Mouse (Mus musculus) midbrain, embryonic 11.5 days (tissue): ENCODE measurements around the gene Mak. TPM values are rescaled to one million over a fixed set of nuclear protein-coding genes. Genes with fewer than 3 reads are reported as not detected.
"Not testable (repeated sequence)": the region's sequence is repeated elsewhere in the genome, so short reads cannot be mapped to it uniquely, and the experiment has no call there.

Source experiments
- ATAC-seq: fragments of 200-750 bp; cut with Nextera tagmentation; 2 replicates; pipeline ENCODE4 v1.8.0; 2017; ENCODE audit warnings: moderate TSS enrichment, moderate library complexity; ENCODE audit not compliant: low FRiP score
- DNase-seq: peaks from one replicate; pipeline ENCODE4 v3.0.0; 2015; ENCODE audit warnings: low spot score; ENCODE audit errors: missing footprints
- H3K27ac ChIP-seq: fragments of 300-500 bp; sonication (generic); 2 replicates; pipeline ENCODE4 v1.5.1; 2014; ENCODE audit warnings: low read depth, low read length
- H3K27me3 ChIP-seq: fragments of 300-500 bp; sonication (generic); 2 replicates; pipeline ENCODE4 v1.6.1; 2014; ENCODE audit warnings: mild to moderate bottlenecking, low read length, moderate library complexity, mixed read lengths; ENCODE audit not compliant: control insufficient read depth, insufficient read depth
- H3K36me3 ChIP-seq: fragments of 300-500 bp; sonication (generic); 2 replicates; pipeline ENCODE4 v1.6.1; 2014; ENCODE audit warnings: mild to moderate bottlenecking, low read length, moderate library complexity, mixed read lengths; ENCODE audit not compliant: control insufficient read depth, insufficient read depth
- H3K4me1 ChIP-seq: fragments of 300-500 bp; sonication (generic); 2 replicates; pipeline ENCODE4 v1.6.1; 2014; ENCODE audit warnings: low read length; ENCODE audit not compliant: control insufficient read depth, insufficient read depth
- H3K4me2 ChIP-seq: fragments of 300-500 bp; sonication (generic); 2 replicates; pipeline ENCODE4 v1.6.1; 2014; ENCODE audit warnings: mild to moderate bottlenecking, moderate library complexity
- H3K4me3 ChIP-seq: fragments of 300-500 bp; sonication (generic); 2 replicates; pipeline ENCODE4 v1.5.1; 2014; ENCODE audit warnings: low read depth, low read length
- H3K9ac ChIP-seq: fragments of 300-500 bp; sonication (generic); 2 replicates; pipeline ENCODE4 v1.6.1; 2014; ENCODE audit warnings: low read length
- H3K9me3 ChIP-seq: fragments of 300-500 bp; sonication (generic); 2 replicates; pipeline ENCODE4 v1.6.1; 2016; ENCODE audit warnings: low read length; ENCODE audit not compliant: control insufficient read depth
- WGBS: fragments of 180-500 bp; shearing (Covaris S2); extraction: QIAGEN DNeasy Blood & Tissue Kit; methylation state at CpG from one replicate; pipeline ENCODE4 v1.1.7; 2014; 5-methylcytosine and 5-hydroxymethylcytosine counted together
- polyA plus RNA-seq: library from polyadenylated mRNA; unstranded; fragments of >200 nt; fragmentation: Nextera tagmentation; extraction: Ambion mirVana; gene quantifications from 2 replicates; pipeline ENCODE4 v1.2.1, GENCODE M21; 2014

The Mak gene
- polyA plus RNA-seq, 1 experiment from 2014 or later, result 0.61 TPM

DNA sequence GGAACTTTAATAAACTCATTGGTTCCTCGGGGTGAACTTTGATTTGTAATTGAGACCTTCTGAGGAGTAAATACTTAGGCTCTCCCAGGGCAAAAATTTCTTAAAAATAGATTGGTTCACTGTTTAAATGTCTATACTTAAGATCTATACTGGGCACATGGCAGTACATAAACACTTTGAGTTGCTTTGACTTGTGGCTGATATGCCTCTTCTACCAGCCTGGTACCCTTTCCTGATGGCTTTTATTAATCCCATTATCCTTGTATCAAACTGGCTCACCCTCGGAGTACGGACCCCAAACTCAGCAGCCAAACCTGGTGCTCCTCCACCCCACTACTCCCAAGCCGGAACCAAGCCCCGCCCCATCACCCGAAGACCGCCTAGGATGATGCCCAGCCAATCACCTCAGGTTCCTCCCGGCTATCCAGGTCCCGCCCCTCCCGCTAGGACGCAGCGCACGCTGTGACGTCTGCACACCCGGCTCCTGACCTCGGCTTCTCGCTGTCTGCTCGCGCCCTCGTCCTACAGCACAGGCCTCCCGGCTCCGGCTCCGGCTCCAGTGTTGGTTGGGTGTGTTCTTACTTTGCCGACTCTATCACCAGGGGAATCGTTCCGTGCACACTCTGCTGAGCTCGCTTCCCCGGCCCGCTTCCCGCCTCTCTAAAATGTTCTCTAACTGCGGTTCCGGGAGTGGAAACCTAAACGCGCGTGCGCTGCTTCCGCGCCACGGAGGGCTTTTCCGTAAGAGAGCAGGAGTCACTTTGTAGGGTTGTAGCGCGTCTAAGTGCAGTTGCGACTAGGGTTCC, 63.5 kb downstream of the Mak start, which contains the start of gene Tmem14c:
TSS of gene Tmem14c (plus strand) at position 464 of the 806 bp plus-strand sequence.
- DNase-seq, result peak; percentile 98
- Histone ChIP-seq H3K27me3 (no peaks in the 10 kb centered on the region), H3K27ac (peak within 1 kb of the TSS; percentile 46), H3K4me2 (peak within 1 kb of the TSS; percentile 76), H3K9ac (peak within 1 kb of the TSS; percentile 84), H3K4me3 (peak within 1 kb of the TSS; percentile 61), H3K36me3 (peaks cover 17% of the 10 kb centered on the region), H3K9me3 (no peaks in the 10 kb centered on the region), H3K4me1 (peaks cover 10% of the 10 kb centered on the region)
- ATAC-seq, result peak; percentile 99
- under 1% methylated on average over 43 of the region's 43 CpGs for WGBS

DNA sequence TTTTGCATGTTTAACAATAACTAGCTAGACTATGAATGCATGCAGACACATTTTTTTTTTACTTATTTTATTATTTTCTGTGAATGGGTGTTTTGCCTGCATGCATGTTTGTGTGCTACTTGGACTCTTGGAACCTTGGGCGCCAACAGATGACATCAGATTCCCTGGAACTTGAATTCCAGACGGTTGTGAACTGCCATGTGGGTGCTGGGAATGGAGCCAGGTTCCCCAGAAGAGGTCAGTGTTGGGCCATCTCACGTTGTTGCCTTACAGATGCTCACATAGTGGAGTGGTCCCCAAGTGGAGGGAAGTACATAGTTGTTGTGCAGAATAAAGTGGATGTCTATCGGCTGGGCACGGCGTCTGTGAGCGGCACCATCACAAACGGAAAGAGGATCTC, 70.6 kb downstream of the Mak start:
- WGBS, result 87% methylated on average over 8 of the region's 8 CpGs
- Histone ChIP-seq H3K36me3 (peaks cover 12% of the 10 kb centered on the region; the same call in 1 of the 2 replicates), H3K9ac (no peak overlapping the region), H3K9me3 (no peaks in the 10 kb centered on the region), H3K4me1 (no peaks in the 10 kb centered on the region), H3K4me3 (no peak overlapping the region), H3K27ac (no peak overlapping the region), H3K27me3 (no peaks in the 10 kb centered on the region), H3K4me2 (no peak overlapping the region)
- ATAC-seq (no peak), DNase-seq (no peak)

- DNase-seq, result no peak
- peaks cover 12% of the 10 kb centered on the region; the same call in 1 of the 2 replicates for H3K36me3 ChIP-seq
- H3K9me3 ChIP-seq, result no peaks in the 10 kb centered on the region
- no peak for ATAC-seq
- no peak overlapping the region for H3K9ac ChIP-seq
- WGBS, result 95% methylated on average over 10 of the region's 10 CpGs
- H3K4me3 ChIP-seq, result no peak overlapping the region
- H3K4me1 ChIP-seq, result no peaks in the 10 kb centered on the region
- H3K27me3 ChIP-seq, result no peaks in the 10 kb centered on the region
- no peak overlapping the region for H3K27ac ChIP-seq
- H3K4me2 ChIP-seq, result no peak overlapping the region
Observed at GRCm38 (mm10) chr13:41008271-41008670, 71.2 kb downstream of the Mak start.

DNA sequence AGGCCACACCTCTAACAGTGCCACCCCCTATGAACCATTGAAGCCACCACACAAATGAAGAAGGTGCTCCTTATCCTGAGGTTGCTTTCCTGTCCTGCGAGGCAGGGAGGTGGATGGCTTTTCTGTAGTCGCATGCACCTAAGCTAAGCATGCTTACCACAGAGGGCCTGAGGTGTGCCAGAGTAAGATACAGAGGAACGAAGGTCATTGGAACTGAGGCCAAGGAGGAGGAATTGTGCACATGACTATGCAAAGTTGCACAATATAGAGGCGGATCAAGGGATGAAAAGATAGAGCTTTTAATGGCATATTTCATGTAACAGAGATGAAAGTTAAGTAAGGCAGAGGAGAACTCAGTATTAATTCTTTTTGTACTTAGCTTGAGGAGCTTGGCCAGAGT, 73.3 kb downstream of the Mak start:
- no peak for ATAC-seq
- no peaks in the 10 kb centered on the region for H3K9me3 ChIP-seq
- H3K27ac ChIP-seq, result no peak overlapping the region
- DNase-seq, result no peak
- no peak overlapping the region for H3K4me2 ChIP-seq
- H3K4me1 ChIP-seq, result peaks cover 3% of the 10 kb centered on the region
- peaks cover 6% of the 10 kb centered on the region; the same call in 1 of the 2 replicates for H3K36me3 ChIP-seq
- H3K27me3 ChIP-seq, result no peaks in the 10 kb centered on the region
- no peak overlapping the region for H3K4me3 ChIP-seq
- 94% methylated on average over 4 of the region's 4 CpGs for WGBS
- no peak overlapping the region for H3K9ac ChIP-seq

DNA sequence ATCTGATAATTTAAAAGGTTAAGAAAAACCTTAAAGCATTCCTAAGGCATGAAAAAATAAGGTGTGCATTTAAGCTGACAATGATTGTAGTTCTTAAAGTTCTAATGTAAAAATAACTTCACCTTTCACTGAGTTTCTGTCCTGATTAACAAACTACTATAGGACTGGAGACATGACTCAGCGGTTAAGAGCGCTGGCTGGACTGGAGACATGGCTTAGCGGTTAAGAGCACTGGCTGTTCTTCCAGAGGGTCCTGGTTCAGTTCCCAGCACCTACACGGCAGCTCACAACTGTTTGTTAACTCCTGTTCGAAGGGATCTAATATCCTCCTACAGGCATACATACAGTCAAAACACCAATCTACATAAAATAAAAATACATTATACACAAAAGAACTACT, 77.5 kb downstream of the Mak start:
- H3K9ac ChIP-seq, result no peak overlapping the region
- DNase-seq (no peak), ATAC-seq (no peak)
- peak overlapping the region; percentile 81 for H3K4me2 ChIP-seq
- no peaks in the 10 kb centered on the region for H3K9me3 ChIP-seq
- no peak overlapping the region for H3K27ac ChIP-seq
- peak overlapping the region; percentile 68; the same call in 1 of the 2 replicates for H3K4me3 ChIP-seq
- peaks cover 7% of the 10 kb centered on the region for H3K4me1 ChIP-seq
- H3K27me3 ChIP-seq, result no peaks in the 10 kb centered on the region
- WGBS, result 90% methylated on average over 5 of the region's 5 CpGs
- H3K36me3 ChIP-seq, result peaks cover 6% of the 10 kb centered on the region; the same call in 1 of the 2 replicates

DNA sequence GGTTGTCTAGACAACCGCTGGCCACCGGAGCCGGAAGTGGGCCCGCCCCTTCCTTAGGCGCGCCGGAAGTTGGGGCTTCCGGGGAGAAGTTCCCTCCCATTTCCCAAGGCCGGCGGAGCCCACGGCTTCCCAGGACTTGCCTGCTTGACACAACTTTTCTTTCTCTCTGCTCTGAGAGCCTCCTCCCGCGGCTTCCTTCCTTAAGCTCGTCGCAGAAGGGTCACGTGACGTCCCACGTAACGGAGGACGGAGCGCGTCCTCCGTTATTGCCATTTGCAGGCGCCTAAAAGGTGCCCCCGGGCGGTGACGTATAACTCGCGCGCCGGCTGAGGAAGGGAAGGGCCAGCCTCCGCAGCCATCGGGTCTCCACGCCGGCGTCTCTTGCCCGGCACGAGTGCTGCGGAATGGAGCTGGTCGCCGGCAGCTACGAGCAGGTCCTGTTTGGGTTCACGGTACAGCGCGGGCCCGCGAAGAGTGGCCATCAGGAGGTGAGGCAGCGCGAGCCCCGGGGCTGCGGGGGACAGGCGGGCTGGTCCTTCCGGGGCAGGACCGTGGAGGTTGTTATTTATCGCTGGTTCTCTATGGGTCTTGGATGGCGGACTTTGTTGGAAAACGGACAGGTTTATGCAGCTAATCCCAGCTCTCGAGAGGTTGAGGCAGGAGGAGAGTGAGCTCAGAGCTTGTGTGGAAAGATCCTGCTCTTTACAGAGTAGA, 78.4 kb downstream of the Mak start, which contains the start of gene Pak1ip1:
TSS of gene Pak1ip1 (plus strand) at position 98 of the 714 bp plus-strand sequence.
- ATAC-seq (peak; percentile 96), DNase-seq (peak; percentile 99)
- Histone ChIP-seq H3K27me3 (no peaks in the 10 kb centered on the region), H3K36me3 (0 out of 2 replicates have a peak, but pooled peaks cover 1% of the 10 kb centered on the region), H3K9me3 (no peaks in the 10 kb centered on the region), H3K9ac (peak within 1 kb of the TSS; percentile 64), H3K27ac (peak within 1 kb of the TSS; percentile 81), H3K4me2 (peak within 1 kb of the TSS; percentile 81), H3K4me3 (peak within 1 kb of the TSS; percentile 68), H3K4me1 (peaks cover 7% of the 10 kb centered on the region)
- under 1% methylated on average over 58 of the region's 58 CpGs for WGBS

DNA sequence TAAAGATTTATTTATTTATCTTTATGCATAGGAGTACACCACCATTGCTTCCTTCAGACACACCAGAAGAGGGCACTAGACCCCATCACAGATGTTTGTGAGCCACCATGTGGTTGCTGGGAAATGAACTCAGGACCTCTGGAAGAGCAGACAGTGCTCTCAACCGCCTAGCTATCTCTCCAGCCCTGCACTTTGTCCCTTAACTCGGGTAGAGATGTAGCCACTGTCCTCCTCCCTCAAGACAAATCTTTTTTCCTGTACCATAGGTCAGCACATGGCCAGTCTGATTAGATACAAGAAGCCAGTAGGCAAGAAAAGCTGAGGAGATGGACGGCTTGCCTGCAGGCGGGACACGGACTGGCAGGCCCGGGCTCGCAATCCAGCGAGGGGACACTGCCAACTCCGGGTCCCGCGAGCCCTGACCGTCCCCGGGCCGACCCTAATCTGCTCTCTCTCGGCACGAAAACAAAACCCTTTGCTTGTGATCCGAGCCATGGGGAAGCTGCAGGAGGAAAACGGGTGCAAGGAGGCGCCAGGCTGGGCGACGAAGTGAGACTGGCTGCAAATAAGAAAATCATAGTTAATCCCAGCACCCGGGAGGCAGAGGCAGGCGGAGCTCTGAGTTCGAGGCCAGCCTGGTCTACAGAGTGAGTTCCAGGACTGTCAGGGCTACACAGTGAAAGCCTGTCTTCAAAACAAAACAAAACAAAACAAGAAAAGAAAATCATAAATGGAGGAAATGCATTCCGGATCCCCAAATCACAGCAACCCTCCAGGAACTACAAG, 79.2 kb downstream of the Mak start:
- H3K4me2 ChIP-seq, result peak overlapping the region; percentile 81
- no peaks in the 10 kb centered on the region for H3K9me3 ChIP-seq
- ATAC-seq, result peak; percentile 58
- 2% methylated on average over 25 of the region's 25 CpGs for WGBS
- peak overlapping the region; percentile 81 for H3K27ac ChIP-seq
- H3K4me3 ChIP-seq, result peak overlapping the region; percentile 68
- H3K36me3 ChIP-seq, result no peaks in the 10 kb centered on the region
- H3K4me1 ChIP-seq, result peaks cover 7% of the 10 kb centered on the region
- H3K27me3 ChIP-seq, result no peaks in the 10 kb centered on the region
- peak overlapping the region; percentile 64 for H3K9ac ChIP-seq
- DNase-seq, result peak; percentile 92

DNA sequence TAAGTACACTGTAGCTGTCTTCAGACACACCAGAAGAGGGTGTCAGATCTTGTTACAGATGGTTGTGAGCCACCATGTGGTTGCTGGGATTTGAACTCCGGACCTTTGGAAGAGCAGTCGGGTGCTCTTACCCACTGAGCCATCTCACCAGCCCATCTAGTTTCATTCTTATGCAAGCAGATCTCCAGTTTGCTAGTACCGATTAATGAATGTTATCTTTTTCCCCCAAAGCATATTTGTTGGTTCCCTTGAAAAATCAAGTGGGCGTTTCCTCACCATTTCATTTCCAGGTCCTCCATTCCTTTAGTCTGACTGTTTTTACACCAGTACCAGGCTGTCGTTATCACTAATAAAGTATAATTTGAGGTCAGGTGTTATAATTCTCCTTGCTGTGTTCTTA, 81.0 kb downstream of the Mak start:
- H3K9me3 ChIP-seq, DNase-seq, H3K9ac ChIP-seq, H3K36me3 ChIP-seq, H3K27me3 ChIP-seq, H3K27ac ChIP-seq, ATAC-seq, H3K4me3 ChIP-seq, H3K4me2 ChIP-seq: not testable (repeated sequence)
- 91% methylated on average over 5 of the region's 5 CpGs for WGBS
- peaks cover 13% of the 10 kb centered on the region for H3K4me1 ChIP-seq
